9 mouse cellular contexts compared by ENCODE assay signal in genomic region chr19:45048644-45049365, GRCm38 (mm10). TPM values are rescaled to one million over a fixed set of nuclear protein-coding genes. Genes with fewer than 3 reads are reported as not detected.
DNase-seq lines count a peak whose midpoint lies in the region; ATAC-seq and TF ChIP-seq lines count a peak whose summit lies in the region.
"Had no signal": no experiment of that assay in that cellular context is flagged by ENCODE, and none has a peak within 500 bp of the region (broad histone marks: within the 10 kb centered on the region; RNA-seq: fewer than 3 reads in every experiment).

No protein-coding gene starts in this region.

- H3K36me3 ChIP-seq in heart, embryonic 15.5 days = peaks cover 8% of the 10 kb centered on the region; the same call in 1 of the 2 replicates
- peaks cover 0 to 5% of the 10 kb centered on the region in 2 experiments; a peak in 1 of 4 replicates for H3K36me3 ChIP-seq in MEL (ENCODE audit: control insufficient read depth in 1 of 2, insufficient read depth in 2 of 2, low read length in 2 of 2)
- H3K36me3 ChIP-seq in forebrain, postnatal 0 days (ENCODE audit: insufficient read depth) = peaks cover 32% of the 10 kb centered on the region
- H3K36me3 ChIP-seq in midbrain, embryonic 10.5 days = peaks cover 8% of the 10 kb centered on the region; the same call in 1 of the 2 replicates

- peaks cover 24% of the 10 kb centered on the region for H3K27me3 ChIP-seq in heart, embryonic 15.5 days
- peaks cover 0 to under 1% of the 10 kb centered on the region in 2 experiments; a peak in 1 of 4 replicates for H3K27me3 ChIP-seq in MEL (ENCODE audit: control insufficient read depth in 1 of 2, insufficient read depth in 2 of 2, low read length in 2 of 2)
- no peaks in the 10 kb centered on the region for H3K27me3 ChIP-seq in forebrain, postnatal 0 days (ENCODE audit: insufficient read depth, low read length)
- H3K27me3 ChIP-seq in midbrain, embryonic 10.5 days (ENCODE audit: low read depth, poor library complexity, severe bottlenecking) = peaks cover 58% of the 10 kb centered on the region

- H3K79me2 ChIP-seq in MEL (ENCODE audit: control insufficient read depth, insufficient read depth, low read length, poor library complexity) = no peaks in the 10 kb centered on the region

- intact Hi-C loops in heart, postnatal 14 days (cut with DNase I) = no loop called here

- no peak for TF ChIP-seq POLR2A in MEL (IDR thresholded peaks at IDR 0.05; ENCODE audit: control insufficient read depth in 1 of 2, insufficient read depth in 1 of 2, low read depth in 1 of 2, low read length in 2 of 2, poor library complexity in 1 of 2)

- peak overlapping the region; percentile 69 for H3K9ac ChIP-seq in heart, embryonic 15.5 days
- peak overlapping the region; percentile 71 for H3K9ac ChIP-seq in MEL (ENCODE audit: control insufficient read depth, low read depth, low read length, poor library complexity, severe bottlenecking)
- H3K9ac ChIP-seq in forebrain, postnatal 0 days = peak overlapping the region; percentile 61

- no peaks in the 10 kb centered on the region for H3K9me3 ChIP-seq in heart, embryonic 15.5 days (replicated peaks)
- no peaks in the 10 kb centered on the region for H3K9me3 ChIP-seq in MEL (replicated peaks; ENCODE audit: insufficient read depth, low read length)
- H3K9me3 ChIP-seq in forebrain, postnatal 0 days (ENCODE audit: low read length) = no peaks in the 10 kb centered on the region
- no peaks in the 10 kb centered on the region for H3K9me3 ChIP-seq in midbrain, embryonic 10.5 days (replicated peaks)

- ATAC-seq in heart, embryonic 15.5 days (replicated peaks; ENCODE audit: insufficient number of reproducible peaks, insufficient read depth, low FRiP score, low read depth) = no peak
- no peak for ATAC-seq in forebrain, postnatal 0 days

- no peak for TF ChIP-seq CTCF in MEL (IDR thresholded peaks at IDR 0.05 in 2 of 3, conservative IDR thresholded peaks at IDR 0.05 in 1 of 3; ENCODE audit: control insufficient read depth in 1 of 3, insufficient read depth in 1 of 3, low read depth in 2 of 3, low read length in 3 of 3, poor library complexity in 1 of 3, severe bottlenecking in 1 of 3)
- no peak for TF ChIP-seq CTCF in forebrain, postnatal 0 days (IDR thresholded peaks at IDR 0.05; ENCODE audit: low read depth)

- H3K4me2 ChIP-seq in heart, embryonic 15.5 days = peak overlapping the region; percentile 90
- peak overlapping the region; percentile 85 for H3K4me2 ChIP-seq in forebrain, postnatal 0 days (ENCODE audit: low read depth)

- peak overlapping the region; percentile 93 for H3K27ac ChIP-seq in heart, embryonic 15.5 days
- H3K27ac ChIP-seq in MEL (ENCODE audit: control insufficient read depth, low read depth, low read length) = peak overlapping the region; percentile 94
- H3K27ac ChIP-seq in forebrain, postnatal 0 days (ENCODE audit: low read depth, low read length) = peak overlapping the region; percentile 96
- peak overlapping the region; percentile 84; the same call in 1 of the 2 replicates for H3K27ac ChIP-seq in midbrain, embryonic 10.5 days (replicated peaks)

- peaks cover 26% of the 10 kb centered on the region for H3K4me1 ChIP-seq in heart, embryonic 15.5 days (replicated peaks)
- peaks cover 5 to 13% of the 10 kb centered on the region in 2 experiments; a peak in 3 of 4 replicates for H3K4me1 ChIP-seq in MEL (ENCODE audit: control insufficient read depth in 1 of 2, insufficient read depth in 2 of 2, low read length in 2 of 2)
- peaks cover 15% of the 10 kb centered on the region for H3K4me1 ChIP-seq in forebrain, postnatal 0 days (ENCODE audit: insufficient read depth)
- peaks cover 36% of the 10 kb centered on the region for H3K4me1 ChIP-seq in midbrain, embryonic 10.5 days

- no peak for DNase-seq in heart, postnatal 14 days
- no peak for DNase-seq in MEL (ENCODE audit: low read depth, low spot score)
- DNase-seq in forebrain, postnatal 0 days = no peak
- no peak for DNase-seq in midbrain, embryonic 10.5 days (ENCODE audit: low spot score)
- no peak for DNase-seq in ovary, postnatal 36 days (ENCODE audit: low spot score)
- no peak for DNase-seq in urinary bladder, postnatal 14 days (ENCODE audit: low spot score)
- DNase-seq in adrenal gland, adult 18-20 months (ENCODE audit: low spot score in 2 of 2) = no peak

- TF ChIP-seq RAD21 in MEL (IDR thresholded peaks at IDR 0.05; ENCODE audit: low read depth, low read length) = no peak

- 78% methylated on average over 12 of the region's 12 CpGs for WGBS in heart, embryonic 15.5 days
- WGBS in forebrain, postnatal 0 days = 76% methylated on average over 12 of the region's 12 CpGs
- 86% methylated on average over 12 of the region's 12 CpGs for WGBS in midbrain, embryonic 10.5 days

- TF ChIP-seq EP300 in MEL (IDR thresholded peaks at IDR 0.05; ENCODE audit: low read depth in 1 of 2, low read length in 2 of 2) = no peak

- H3K4me3 ChIP-seq in heart, embryonic 15.5 days = peak overlapping the region; percentile 63
- H3K4me3 ChIP-seq in MEL (ENCODE audit: control insufficient read depth in 1 of 2, insufficient read depth in 1 of 2, low read depth in 2 of 2, low read length in 2 of 2) = peak overlapping the region; percentile 63 to 69
- peak overlapping the region; percentile 67 for H3K4me3 ChIP-seq in forebrain, postnatal 0 days (ENCODE audit: low read depth, low read length)
- H3K4me3 ChIP-seq in midbrain, embryonic 10.5 days = peak overlapping the region; percentile 66

TF ChIP-seq in MEL, 35 proteins besides CTCF, POLR2A, EP300 and RAD21:
- TF ChIP-seq ZMIZ1 (IDR thresholded peaks at IDR 0.05; ENCODE audit: low read depth, low read length) (no peak), ETS1 (IDR thresholded peaks at IDR 0.05; ENCODE audit: low read depth, low read length) (no peak), TCF12 (IDR thresholded peaks at IDR 0.05; ENCODE audit: low read depth, low read length) (0 out of 2 replicates have a peak, but pooled peaks have one; percentile 20), USF2 (IDR thresholded peaks at IDR 0.05; ENCODE audit: borderline replicate concordance in 1 of 2, insufficient read depth in 1 of 2, low read depth in 1 of 2, low read length in 2 of 2) (no peak), ZKSCAN1 (IDR thresholded peaks at IDR 0.05; ENCODE audit: low read depth, low read length) (no peak)

RNA-seq across cellular contexts. Expression of gene Sfxn3, which starts 1.5 kb away (rescaled TPM):
- 16.1 and 22.1 TPM in 2 replicates for polyA plus RNA-seq in heart, embryonic 15.5 days (2015; fragmentation: Nextera tagmentation; extraction: Ambion mirVana)
- total RNA-seq in heart, postnatal 14 days (2021) = 10 to 100 TPM; 15.7 to 19.1 TPM
- total RNA-seq in MEL (2012; rRNA removed) = 3.6 and 5.0 TPM in 2 replicates
- polyA plus RNA-seq in MEL (2012; ENCODE audit: insufficient read depth in 1 of 2, insufficient read length in 2 of 2, low read depth in 1 of 2, low replicate concordance in 2 of 2, missing spikeins in 1 of 2) = 10 to 100 TPM in 1 of 2 experiments, not detected in 1; 10.6 TPM
- total RNA-seq in forebrain, postnatal 0 days (2014; rRNA removed) = 50.7 and 53.1 TPM in 2 replicates
- 93.3 and 106 TPM in 2 replicates for polyA plus RNA-seq in forebrain, postnatal 0 days (2015; fragmentation: Nextera tagmentation; extraction: Ambion mirVana)
- 8.3 and 15.3 TPM in 2 replicates for polyA plus RNA-seq in midbrain, embryonic 10.5 days (2016; fragmentation: Nextera tagmentation; extraction: Ambion mirVana)
- total RNA-seq in adrenal gland, adult 18-20 months (2021) = 10 to 100 TPM; 50.1 to 51.8 TPM

RNA-seq across cellular contexts. Expression of gene Pdzd7, which starts 3.3 kb away (rescaled TPM):
- polyA plus RNA-seq in heart, embryonic 15.5 days (2015; fragmentation: Nextera tagmentation; extraction: Ambion mirVana) = 0.11 and 0.16 TPM in 2 replicates
- under 1 TPM in 1 of 2 experiments, not detected in 1; 0.19 TPM for total RNA-seq in heart, postnatal 14 days (2021)
- 0.08 and 0.10 TPM in 2 replicates for total RNA-seq in MEL (2012; rRNA removed)
- under 1 TPM in 1 of 2 experiments, not detected in 1; 0.56 TPM for polyA plus RNA-seq in MEL (2012; ENCODE audit: insufficient read depth in 1 of 2, insufficient read length in 2 of 2, low read depth in 1 of 2, low replicate concordance in 2 of 2, missing spikeins in 1 of 2)
- 5.2 and 6.4 TPM in 2 replicates for total RNA-seq in forebrain, postnatal 0 days (2014; rRNA removed)
- polyA plus RNA-seq in forebrain, postnatal 0 days (2015; fragmentation: Nextera tagmentation; extraction: Ambion mirVana) = 1.6 and 1.9 TPM in 2 replicates
- polyA plus RNA-seq in midbrain, embryonic 10.5 days (2016; fragmentation: Nextera tagmentation; extraction: Ambion mirVana) = 0.19 and 0.34 TPM in 2 replicates
- under 1 TPM; 0.13 to 0.48 TPM for total RNA-seq in adrenal gland, adult 18-20 months (2021)
- polyA plus RNA-seq: erythroblast, embryonic 14.5 days had no signal

RNA-seq across cellular contexts. Expression of gene Kazald1, which starts 26.2 kb away (rescaled TPM):
- 14.1 and 18.4 TPM in 2 replicates for polyA plus RNA-seq in heart, embryonic 15.5 days (2015; fragmentation: Nextera tagmentation; extraction: Ambion mirVana)
- total RNA-seq in heart, postnatal 14 days (2021) = 1 to 10 TPM; 4.9 to 7.0 TPM
- 0.33 and 0.39 TPM in 2 replicates for total RNA-seq in MEL (2012; rRNA removed)
- polyA plus RNA-seq in MEL (2012; ENCODE audit: insufficient read depth in 1 of 2, insufficient read length in 2 of 2, low read depth in 1 of 2, low replicate concordance in 2 of 2, missing spikeins in 1 of 2) = 1 to 10 TPM in 1 of 2 experiments, not detected in 1; 1.5 TPM
- total RNA-seq in forebrain, postnatal 0 days (2014; rRNA removed) = 1.8 and 6.1 TPM in 2 replicates
- polyA plus RNA-seq in forebrain, postnatal 0 days (2015; fragmentation: Nextera tagmentation; extraction: Ambion mirVana) = 1.4 and 1.7 TPM in 2 replicates
- polyA plus RNA-seq in midbrain, embryonic 10.5 days (2016; fragmentation: Nextera tagmentation; extraction: Ambion mirVana) = 0.38 and 0.39 TPM in 2 replicates
- 1 to 10 TPM; 5.2 to 7.4 TPM for total RNA-seq in adrenal gland, adult 18-20 months (2021)
- polyA plus RNA-seq: erythroblast, embryonic 14.5 days had no signal

RNA-seq across cellular contexts. Expression of gene Lzts2, which starts 34.6 kb away (rescaled TPM):
- polyA plus RNA-seq in heart, embryonic 15.5 days (2015; fragmentation: Nextera tagmentation; extraction: Ambion mirVana) = 44.5 and 56.9 TPM in 2 replicates
- total RNA-seq in heart, postnatal 14 days (2021) = 10 to 100 TPM; 66.4 to 72.4 TPM
- total RNA-seq in MEL (2012; rRNA removed) = 4.0 and 4.2 TPM in 2 replicates
- polyA plus RNA-seq in MEL (2012; ENCODE audit: insufficient read depth in 1 of 2, insufficient read length in 2 of 2, low read depth in 1 of 2, low replicate concordance in 2 of 2, missing spikeins in 1 of 2) = 10 to 100 TPM in 1 of 2 experiments, not detected in 1; 13.1 TPM
- total RNA-seq in forebrain, postnatal 0 days (2014; rRNA removed) = 26.6 and 29.3 TPM in 2 replicates
- polyA plus RNA-seq in forebrain, postnatal 0 days (2015; fragmentation: Nextera tagmentation; extraction: Ambion mirVana) = 14.6 and 15.0 TPM in 2 replicates
- polyA plus RNA-seq in midbrain, embryonic 10.5 days (2016; fragmentation: Nextera tagmentation; extraction: Ambion mirVana) = 55.1 and 58.4 TPM in 2 replicates
- 10 to 100 TPM; 70.6 to 72.7 TPM for total RNA-seq in adrenal gland, adult 18-20 months (2021)

RNA-seq across cellular contexts. Expression of gene Mrpl43, which starts 42.6 kb away (rescaled TPM):
- polyA plus RNA-seq in heart, embryonic 15.5 days (2015; fragmentation: Nextera tagmentation; extraction: Ambion mirVana) = 60.2 and 60.7 TPM in 2 replicates
- 10 to 100 TPM; 50.3 to 53.9 TPM for total RNA-seq in heart, postnatal 14 days (2021)
- 136 and 145 TPM in 2 replicates for total RNA-seq in MEL (2012; rRNA removed)
- polyA plus RNA-seq in MEL (2012; ENCODE audit: insufficient read depth in 1 of 2, insufficient read length in 2 of 2, low read depth in 1 of 2, low replicate concordance in 2 of 2, missing spikeins in 1 of 2) = 100 to 1,000 TPM in 1 of 2 experiments, not detected in 1; 136 TPM
- total RNA-seq in forebrain, postnatal 0 days (2014; rRNA removed) = 60.6 and 62.2 TPM in 2 replicates
- polyA plus RNA-seq in forebrain, postnatal 0 days (2015; fragmentation: Nextera tagmentation; extraction: Ambion mirVana) = 85.7 and 99.2 TPM in 2 replicates
- 71.6 and 72.9 TPM in 2 replicates for polyA plus RNA-seq in midbrain, embryonic 10.5 days (2016; fragmentation: Nextera tagmentation; extraction: Ambion mirVana)
- total RNA-seq in adrenal gland, adult 18-20 months (2021) = 10 to 100 TPM; 45.2 to 48.3 TPM
